Mouse (Mus musculus): ENCODE results near the gene AC153137.1.

Gene AC153137.1

DNA sequence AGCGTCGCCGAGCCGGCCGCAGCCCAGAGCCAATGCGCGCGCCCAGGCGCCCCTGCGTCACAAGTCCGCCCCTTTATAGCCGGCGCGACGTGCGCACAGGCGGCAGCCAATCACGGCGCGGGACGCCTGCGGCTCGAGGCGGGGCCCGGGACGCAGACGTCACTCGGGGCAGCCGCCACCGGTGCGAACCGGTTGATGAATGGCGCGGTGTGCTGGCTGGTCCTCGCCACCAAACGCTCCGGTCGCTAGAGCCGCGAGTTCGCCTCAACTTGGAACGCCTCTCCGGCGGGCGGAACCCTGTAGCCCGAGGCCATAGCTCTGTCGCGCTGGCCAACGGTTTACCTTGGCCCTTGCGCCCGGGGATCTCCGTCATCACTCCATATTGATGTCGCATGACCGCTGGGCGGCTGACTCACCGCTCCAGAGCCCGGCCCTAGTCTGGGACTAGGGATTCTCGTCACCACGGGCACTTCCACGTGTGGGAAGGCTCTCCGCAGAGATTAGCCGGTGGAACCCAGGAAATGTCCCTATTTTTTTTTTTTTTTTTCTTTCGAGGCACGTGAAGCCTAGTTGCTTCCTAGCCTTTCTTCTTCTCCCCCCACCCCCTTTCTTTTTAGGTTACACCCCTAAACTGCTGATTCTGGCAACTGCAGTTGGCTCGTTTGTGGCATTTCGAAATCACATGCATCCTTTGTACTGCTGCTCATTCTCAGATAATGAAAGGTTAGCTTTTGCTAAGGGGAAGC lies 27.9 kb downstream of the AC153137.1 start:
- no peaks in the 10 kb centered on the region for H3K27me3 ChIP-seq (ENCODE audit: insufficient read depth, low read length)
- peaks cover 35% of the 10 kb centered on the region for H3K4me1 ChIP-seq (replicated peaks; ENCODE audit: low read depth, low read length)
- peak overlapping the region; percentile 90 for H3K4me3 ChIP-seq (replicated peaks; ENCODE audit: low read length)
- H3K9me3 ChIP-seq (ENCODE audit: low read length), result no peaks in the 10 kb centered on the region
- no peak for TF ChIP-seq NANOG (IDR thresholded peaks at IDR 0.05; ENCODE audit: borderline replicate concordance, low read length)
- TF ChIP-seq POU5F1 (IDR thresholded peaks at IDR 0.05; ENCODE audit: borderline replicate concordance, low read length), result no peak
- TF ChIP-seq CTCF (conservative IDR thresholded peaks at IDR 0.05; ENCODE audit: low read length), result no peak
- peaks cover 17% of the 10 kb centered on the region for H3K36me3 ChIP-seq (ENCODE audit: insufficient read depth, low read length)

DNA sequence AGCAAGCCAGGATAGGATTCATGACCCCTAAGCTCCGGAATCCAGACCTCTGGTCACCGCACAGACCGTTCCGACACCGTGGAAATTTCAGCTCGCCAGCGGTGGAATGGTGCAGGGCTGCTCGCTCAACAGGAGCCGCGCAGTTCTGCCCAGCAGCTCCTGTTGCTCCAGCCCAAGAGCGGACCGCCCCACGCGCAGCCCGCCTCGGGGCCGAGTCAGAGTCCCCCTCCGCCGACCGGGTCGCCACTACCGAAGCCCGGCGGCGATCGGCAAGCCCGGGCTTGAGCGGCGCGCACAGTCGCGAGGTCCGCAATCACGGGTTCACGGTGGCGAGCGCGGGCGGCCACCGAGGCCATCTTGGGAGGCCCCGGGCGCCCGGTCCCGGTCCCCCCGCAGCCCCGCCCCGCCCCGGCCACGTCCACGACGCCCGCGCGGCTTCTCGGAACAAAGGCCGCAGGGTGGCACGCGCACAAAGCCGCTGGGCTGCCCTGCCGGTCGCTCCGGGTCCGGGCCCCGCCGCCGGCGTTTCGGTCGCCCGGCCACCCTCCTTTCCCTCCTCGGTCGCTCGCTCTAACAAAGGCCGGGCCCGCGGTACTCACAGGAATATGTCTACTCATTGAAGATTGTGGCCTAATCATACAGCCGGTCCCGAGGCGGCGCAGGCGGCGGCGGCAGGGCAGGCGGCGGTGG lies 28.7 kb downstream of the AC153137.1 start:
- Histone ChIP-seq H3K36me3 (ENCODE audit: insufficient read depth, low read length) (peaks cover 25% of the 10 kb centered on the region), H3K4me1 (replicated peaks; ENCODE audit: low read depth, low read length) (peaks cover 35% of the 10 kb centered on the region), H3K4me3 (replicated peaks; ENCODE audit: low read length) (peak overlapping the region; percentile 90), H3K9me3 (ENCODE audit: low read length) (no peaks in the 10 kb centered on the region), H3K27me3 (ENCODE audit: insufficient read depth, low read length) (no peaks in the 10 kb centered on the region)
- TF ChIP-seq NANOG (IDR thresholded peaks at IDR 0.05; ENCODE audit: borderline replicate concordance, low read length), result no peak
- no peak for TF ChIP-seq CTCF (conservative IDR thresholded peaks at IDR 0.05; ENCODE audit: low read length)
- TF ChIP-seq POU5F1 (IDR thresholded peaks at IDR 0.05; ENCODE audit: borderline replicate concordance, low read length), result no peak

DNA sequence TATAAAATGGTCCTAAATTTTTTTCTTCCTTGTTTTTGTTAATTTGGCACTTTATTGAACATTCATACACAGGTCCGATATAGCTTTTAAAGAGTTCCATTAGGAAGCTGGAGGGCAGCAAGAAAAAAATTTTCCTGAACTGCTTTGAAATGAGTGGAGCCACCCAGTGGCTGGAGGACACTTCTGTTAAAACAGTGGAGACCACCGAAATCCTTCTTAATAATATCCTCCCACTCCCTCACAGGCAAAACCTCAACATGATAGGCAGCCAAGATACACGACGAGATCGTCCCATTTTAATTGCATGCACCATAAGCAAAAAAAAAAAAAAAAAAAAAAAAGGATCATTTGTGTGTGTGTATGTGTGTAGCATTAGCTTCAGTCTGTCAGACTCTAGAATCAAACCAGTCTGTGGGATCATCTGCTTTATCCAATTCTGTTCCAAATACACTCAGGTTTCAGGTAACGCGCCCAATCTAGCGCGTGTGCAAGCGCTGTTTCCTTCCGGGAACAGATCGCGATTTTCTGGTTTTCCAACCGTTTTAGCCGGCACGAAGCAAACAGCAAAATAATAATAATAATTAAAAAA lies 29.3 kb downstream of the AC153137.1 start:
- Histone ChIP-seq H3K36me3 (ENCODE audit: insufficient read depth, low read length) (peaks cover 31% of the 10 kb centered on the region), H3K4me3 (replicated peaks; ENCODE audit: low read length) (peak overlapping the region; percentile 90), H3K27me3 (ENCODE audit: insufficient read depth, low read length) (no peaks in the 10 kb centered on the region), H3K9me3 (ENCODE audit: low read length) (no peaks in the 10 kb centered on the region), H3K4me1 (replicated peaks; ENCODE audit: low read depth, low read length) (peaks cover 38% of the 10 kb centered on the region)
- TF ChIP-seq CTCF (conservative IDR thresholded peaks at IDR 0.05; ENCODE audit: low read length), result peak; percentile 21; the same call in 1 of the 2 replicates
- no peak for TF ChIP-seq POU5F1 (IDR thresholded peaks at IDR 0.05; ENCODE audit: borderline replicate concordance, low read length)

DNA sequence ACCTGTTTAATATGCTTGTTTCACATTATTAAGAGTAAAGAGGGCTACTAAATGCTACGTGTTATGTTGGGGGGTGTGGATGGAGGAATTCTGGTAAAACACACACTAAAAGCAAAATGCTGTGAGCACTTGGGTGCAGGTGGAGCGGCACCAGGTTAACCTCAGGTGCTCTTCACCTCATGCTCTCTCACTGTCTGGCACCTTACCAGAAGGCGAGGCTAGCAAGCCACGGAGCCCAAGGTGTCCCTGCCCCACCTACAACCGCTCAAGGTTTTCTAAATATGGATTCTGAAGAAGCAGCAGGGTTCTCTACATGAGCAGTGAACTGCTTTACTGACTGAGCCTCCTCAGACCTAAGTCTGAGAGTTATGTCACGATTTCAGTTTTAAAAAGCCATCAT lies 32.6 kb downstream of the AC153137.1 start:
- H3K4me3 ChIP-seq (replicated peaks; ENCODE audit: low read length), result no peak overlapping the region
- H3K36me3 ChIP-seq (ENCODE audit: insufficient read depth, low read length), result peaks cover 46% of the 10 kb centered on the region
- H3K27me3 ChIP-seq (ENCODE audit: insufficient read depth, low read length), result no peaks in the 10 kb centered on the region
- H3K4me1 ChIP-seq (replicated peaks; ENCODE audit: low read depth, low read length), result peaks cover 28% of the 10 kb centered on the region
- no peak for TF ChIP-seq CTCF (conservative IDR thresholded peaks at IDR 0.05; ENCODE audit: low read length)
- no peak for TF ChIP-seq POU5F1 (IDR thresholded peaks at IDR 0.05; ENCODE audit: borderline replicate concordance, low read length)
- no peak for TF ChIP-seq NANOG (IDR thresholded peaks at IDR 0.05; ENCODE audit: borderline replicate concordance, low read length)
- no peaks in the 10 kb centered on the region for H3K9me3 ChIP-seq (ENCODE audit: low read length)

DNA sequence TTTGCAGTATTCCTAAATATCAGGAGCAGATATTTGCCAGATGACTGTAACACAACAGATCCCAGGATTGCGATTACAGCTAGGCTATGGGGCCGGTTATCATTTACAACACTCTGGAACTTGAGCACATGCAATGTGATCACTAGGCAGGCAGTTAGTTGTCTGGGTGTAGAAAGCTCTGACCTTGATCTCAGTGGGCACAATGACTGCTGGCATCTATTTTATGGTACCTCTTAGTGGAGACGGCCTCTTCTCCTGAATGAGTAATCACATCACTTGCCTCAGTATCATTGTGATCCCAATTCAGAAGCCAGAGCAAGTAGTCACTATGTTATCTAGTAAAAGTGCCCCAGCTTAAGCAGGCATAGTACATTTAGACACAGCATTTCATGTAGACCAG lies 37.2 kb downstream of the AC153137.1 start:
- Histone ChIP-seq H3K4me3 (replicated peaks; ENCODE audit: low read length) (no peak overlapping the region), H3K9me3 (ENCODE audit: low read length) (no peaks in the 10 kb centered on the region), H3K4me1 (replicated peaks; ENCODE audit: low read depth, low read length) (peaks cover 23% of the 10 kb centered on the region), H3K36me3 (ENCODE audit: insufficient read depth, low read length) (peaks cover 36% of the 10 kb centered on the region), H3K27me3 (ENCODE audit: insufficient read depth, low read length) (no peaks in the 10 kb centered on the region)
- TF ChIP-seq POU5F1 (IDR thresholded peaks at IDR 0.05; ENCODE audit: borderline replicate concordance, low read length), result no peak
- no peak for TF ChIP-seq CTCF (conservative IDR thresholded peaks at IDR 0.05; ENCODE audit: low read length)
- TF ChIP-seq NANOG (IDR thresholded peaks at IDR 0.05; ENCODE audit: borderline replicate concordance, low read length), result no peak

DNA sequence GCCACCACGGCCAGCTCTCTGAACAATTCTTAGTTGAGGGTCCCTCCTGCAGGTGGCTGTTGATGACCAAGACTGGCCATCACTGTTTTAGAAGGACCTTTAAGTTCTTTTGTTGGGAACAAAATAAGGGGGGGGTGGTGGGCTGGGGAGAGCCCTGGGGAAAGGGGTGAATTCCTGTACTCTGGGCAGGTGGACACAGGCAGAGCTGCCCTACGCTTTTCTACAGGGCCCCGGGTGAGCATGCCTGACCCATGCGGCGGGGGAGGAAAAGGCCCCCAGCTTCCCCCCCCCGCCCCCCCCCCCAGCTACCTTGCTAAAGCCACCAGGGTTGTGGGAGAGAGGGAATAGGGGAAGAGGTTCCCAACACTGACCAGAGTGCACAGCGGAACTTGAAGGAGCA lies 39.4 kb downstream of the AC153137.1 start:
- TF ChIP-seq POU5F1 (IDR thresholded peaks at IDR 0.05; ENCODE audit: borderline replicate concordance, low read length) (no peak), CTCF (conservative IDR thresholded peaks at IDR 0.05; ENCODE audit: low read length) (no peak), NANOG (IDR thresholded peaks at IDR 0.05; ENCODE audit: borderline replicate concordance, low read length) (no peak)
- H3K9me3 ChIP-seq (ENCODE audit: low read length), result no peaks in the 10 kb centered on the region
- H3K27me3 ChIP-seq (ENCODE audit: insufficient read depth, low read length), result no peaks in the 10 kb centered on the region
- no peak overlapping the region for H3K4me3 ChIP-seq (replicated peaks; ENCODE audit: low read length)
- peaks cover 14% of the 10 kb centered on the region for H3K36me3 ChIP-seq (ENCODE audit: insufficient read depth, low read length)
- peaks cover 13% of the 10 kb centered on the region for H3K4me1 ChIP-seq (replicated peaks; ENCODE audit: low read depth, low read length)

DNA sequence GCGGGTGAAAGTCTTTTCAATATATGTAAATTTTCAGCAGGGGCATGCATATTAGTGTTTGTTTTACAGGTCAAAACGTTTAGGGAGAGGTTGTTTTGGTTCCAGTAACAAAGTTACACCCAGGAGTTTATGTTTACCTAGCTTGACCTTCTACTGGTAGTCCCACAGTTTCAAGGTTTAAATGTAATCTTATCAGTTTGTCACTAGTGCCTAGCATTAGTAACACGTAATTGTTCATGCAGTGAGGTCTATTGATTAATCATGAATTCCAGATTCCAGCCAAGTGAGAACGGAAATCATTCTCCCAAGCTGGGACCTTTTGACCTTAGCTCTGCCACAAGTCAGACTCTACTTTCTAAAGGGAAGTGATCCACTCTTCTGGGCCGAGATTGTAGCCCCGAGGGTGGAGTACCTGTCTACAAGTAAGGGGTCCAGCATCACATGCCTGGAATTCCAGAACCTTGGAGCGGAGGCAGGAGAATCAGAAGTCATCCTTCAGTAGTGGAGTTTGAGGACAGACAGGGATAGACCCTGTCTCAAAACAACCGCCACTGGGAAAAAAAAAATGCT lies 40.3 kb downstream of the AC153137.1 start:
- peaks cover 10% of the 10 kb centered on the region; the same call in 1 of the 2 replicates for H3K36me3 ChIP-seq (ENCODE audit: insufficient read depth, low read length)
- H3K4me1 ChIP-seq (replicated peaks; ENCODE audit: low read depth, low read length), result peaks cover 13% of the 10 kb centered on the region
- no peaks in the 10 kb centered on the region for H3K9me3 ChIP-seq (ENCODE audit: low read length)
- no peaks in the 10 kb centered on the region for H3K27me3 ChIP-seq (ENCODE audit: insufficient read depth, low read length)
- H3K4me3 ChIP-seq (replicated peaks; ENCODE audit: low read length), result no peak overlapping the region
- TF ChIP-seq POU5F1 (IDR thresholded peaks at IDR 0.05; ENCODE audit: borderline replicate concordance, low read length) (no peak), CTCF (conservative IDR thresholded peaks at IDR 0.05; ENCODE audit: low read length) (no peak), NANOG (IDR thresholded peaks at IDR 0.05; ENCODE audit: borderline replicate concordance, low read length) (no peak; the same call in 1 of the 2 replicates)

DNA sequence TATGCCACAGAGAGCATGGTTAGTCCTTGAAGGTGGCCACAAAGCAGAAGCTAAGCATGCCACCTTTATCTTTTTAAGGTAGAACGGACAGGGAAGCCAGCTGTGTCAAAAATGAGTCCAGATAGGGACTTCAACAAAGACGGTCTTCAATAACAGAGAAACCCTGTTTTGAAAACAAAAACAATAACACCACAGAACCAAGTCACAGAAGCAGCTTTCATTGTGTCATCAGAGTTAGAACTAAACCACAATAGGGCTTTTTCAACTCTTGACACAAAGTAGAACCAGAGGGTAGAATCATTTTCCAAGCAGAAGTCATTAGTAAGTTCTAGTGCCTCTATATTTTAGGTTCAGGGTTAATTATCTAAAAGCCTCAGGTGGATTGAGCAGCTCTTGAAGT lies 41.3 kb downstream of the AC153137.1 start:
- Histone ChIP-seq H3K27me3 (ENCODE audit: insufficient read depth, low read length) (no peaks in the 10 kb centered on the region), H3K9me3 (ENCODE audit: low read length) (no peaks in the 10 kb centered on the region), H3K36me3 (ENCODE audit: insufficient read depth, low read length) (peaks cover 10% of the 10 kb centered on the region; the same call in 1 of the 2 replicates), H3K4me1 (replicated peaks; ENCODE audit: low read depth, low read length) (peaks cover 13% of the 10 kb centered on the region), H3K4me3 (replicated peaks; ENCODE audit: low read length) (no peak overlapping the region)
- TF ChIP-seq POU5F1 (IDR thresholded peaks at IDR 0.05; ENCODE audit: borderline replicate concordance, low read length), result no peak
- TF ChIP-seq CTCF (conservative IDR thresholded peaks at IDR 0.05; ENCODE audit: low read length), result no peak

Data from E14TG2a.4 (cell line).